Mouse (Mus musculus) forebrain, embryonic 14.5 days (tissue): ENCODE measurements around the gene Gstm5. TPM values are rescaled to one million over a fixed set of nuclear protein-coding genes. Genes with fewer than 3 reads are reported as not detected.
"Not testable (repeated sequence)": the region's sequence is repeated elsewhere in the genome, so short reads cannot be mapped to it uniquely, and the experiment has no call there.

Source experiments
- ATAC-seq: fragments of 200-750 bp; cut with Nextera tagmentation; 2 replicates; pipeline ENCODE4 v1.8.0; 2017; ENCODE audit warnings: mild to moderate bottlenecking, moderate library complexity
- DNase-seq: peaks from one replicate; pipeline ENCODE4 v3.0.0-alpha.2; 2015; ENCODE audit warnings: low spot score
- H3K27ac ChIP-seq: fragments of 300-500 bp; sonication (generic); 2 replicates; pipeline ENCODE4 v1.5.1; 2014; ENCODE audit warnings: low read depth, mild to moderate bottlenecking, control low read depth, low read length, moderate library complexity
- H3K27me3 ChIP-seq: fragments of 300-500 bp; sonication (generic); replicated peaks from 2 replicates; pipeline ENCODE4 v1.6.1; 2014; ENCODE audit warnings: low read length, control low read depth, mixed read lengths; ENCODE audit not compliant: control insufficient read depth, insufficient read depth
- H3K36me3 ChIP-seq: fragments of 300-500 bp; sonication (generic); 2 replicates; pipeline ENCODE4 v1.6.1; 2014; ENCODE audit warnings: low read length, control low read depth; ENCODE audit not compliant: control insufficient read depth, insufficient read depth
- H3K4me1 ChIP-seq: fragments of 300-500 bp; sonication (generic); 2 replicates; pipeline ENCODE4 v1.6.1; 2014; ENCODE audit warnings: antibody characterized with exemption, low read length, control low read depth; ENCODE audit not compliant: control insufficient read depth, insufficient read depth
- H3K4me2 ChIP-seq: fragments of 300-500 bp; sonication (generic); 2 replicates; pipeline ENCODE4 v1.6.1; 2014; ENCODE audit warnings: mild to moderate bottlenecking, control low read depth, low read length
- H3K4me3 ChIP-seq: fragments of 300-500 bp; sonication (generic); 2 replicates; pipeline ENCODE4 v1.5.1; 2014; ENCODE audit warnings: low read depth, low read length, control low read depth
- H3K9ac ChIP-seq: fragments of 300-500 bp; sonication (generic); 2 replicates; pipeline ENCODE4 v1.6.1; 2014; ENCODE audit warnings: mild to moderate bottlenecking, low read length, control low read depth, moderate library complexity
- H3K9me3 ChIP-seq: fragments of 300-500 bp; sonication (generic); replicated peaks from 2 replicates; pipeline ENCODE4 v1.6.1; 2016; ENCODE audit warnings: low read length, control low read depth, mixed read lengths; ENCODE audit not compliant: control insufficient read depth
- WGBS: fragments of 180-500 bp; shearing (Covaris S2); extraction: QIAGEN DNeasy Blood & Tissue Kit; methylation state at CpG from one replicate; pipeline ENCODE4 v1.1.7; 2014; 5-methylcytosine and 5-hydroxymethylcytosine counted together
- polyA plus RNA-seq: library from polyadenylated mRNA; unstranded; fragments of >200 nt; fragmentation: Nextera tagmentation; extraction: Ambion mirVana; gene quantifications from 2 replicates; pipeline ENCODE4 v1.2.1, GENCODE M21; 2014

Gene Gstm5
- polyA plus RNA-seq, 1 experiment from 2014 or later = 244 TPM

GRCm38 (mm10) chr3:107853232-107854181 is 42.1 kb upstream of the Gstm5 start:
- no peak for ATAC-seq
- no peak for DNase-seq
- Histone ChIP-seq H3K36me3 (no peaks in the 10 kb centered on the region), H3K27me3 (no peaks in the 10 kb centered on the region), H3K9ac (no peak overlapping the region), H3K4me1 (peaks cover 18% of the 10 kb centered on the region), H3K4me2 (no peak overlapping the region), H3K27ac (no peak overlapping the region), H3K4me3 (no peak overlapping the region), H3K9me3 (no peaks in the 10 kb centered on the region)
- 85% methylated on average over 17 of the region's 17 CpGs for WGBS

- DNase-seq = no peak
- 85% methylated on average over 13 of the region's 13 CpGs for WGBS
- Histone ChIP-seq H3K27me3 (no peaks in the 10 kb centered on the region), H3K36me3 (no peaks in the 10 kb centered on the region), H3K9me3 (no peaks in the 10 kb centered on the region), H3K9ac (no peak overlapping the region), H3K4me1 (peaks cover 3% of the 10 kb centered on the region; the same call in 1 of the 2 replicates), H3K27ac (no peak overlapping the region), H3K4me3 (no peak overlapping the region), H3K4me2 (no peak overlapping the region)
- ATAC-seq = no peak
Measured at GRCm38 (mm10) chr3:107855368-107855767, 40.3 kb upstream of the Gstm5 start.

GRCm38 (mm10) chr3:107857646-107858045 is 38.0 kb upstream of the Gstm5 start:
- DNase-seq = no peak
- ATAC-seq = no peak
- no peak overlapping the region for H3K4me3 ChIP-seq
- 71% methylated on average over 6 of the region's 6 CpGs for WGBS
- H3K27me3 ChIP-seq = no peaks in the 10 kb centered on the region
- H3K4me1 ChIP-seq = no peaks in the 10 kb centered on the region
- H3K36me3 ChIP-seq = no peaks in the 10 kb centered on the region
- H3K9me3 ChIP-seq = no peaks in the 10 kb centered on the region
- H3K4me2 ChIP-seq = no peak overlapping the region
- no peak overlapping the region for H3K27ac ChIP-seq
- H3K9ac ChIP-seq = no peak overlapping the region

- H3K27ac ChIP-seq, H3K4me3 ChIP-seq, H3K9me3 ChIP-seq, H3K4me2 ChIP-seq, H3K4me1 ChIP-seq, DNase-seq, H3K27me3 ChIP-seq, H3K36me3 ChIP-seq, H3K9ac ChIP-seq, ATAC-seq: not testable (repeated sequence)
- WGBS = 83% methylated on average over 5 of the region's 5 CpGs
Measured at GRCm38 (mm10) chr3:107861483-107861882, 34.1 kb upstream of the Gstm5 start.

GRCm38 (mm10) chr3:107862471-107862870 is 33.1 kb upstream of the Gstm5 start:
- WGBS = 64% methylated on average over 2 of the region's 2 CpGs
- Histone ChIP-seq H3K4me3 (no peak overlapping the region), H3K36me3 (no peaks in the 10 kb centered on the region), H3K27ac (no peak overlapping the region), H3K9me3 (no peaks in the 10 kb centered on the region), H3K9ac (no peak overlapping the region), H3K4me2 (no peak overlapping the region), H3K27me3 (no peaks in the 10 kb centered on the region), H3K4me1 (no peaks in the 10 kb centered on the region)
- DNase-seq (no peak), ATAC-seq (no peak)

GRCm38 (mm10) chr3:107863471-107863870 is 32.1 kb upstream of the Gstm5 start:
- Histone ChIP-seq H3K36me3 (no peaks in the 10 kb centered on the region), H3K4me3 (no peak overlapping the region), H3K4me2 (no peak overlapping the region), H3K4me1 (no peaks in the 10 kb centered on the region; the same call in 1 of the 2 replicates), H3K9me3 (no peaks in the 10 kb centered on the region), H3K27ac (no peak overlapping the region), H3K27me3 (no peaks in the 10 kb centered on the region), H3K9ac (no peak overlapping the region)
- ATAC-seq = no peak
- DNase-seq = no peak
- WGBS = 87% methylated on average over 5 of the region's 5 CpGs

- H3K4me3 ChIP-seq = no peak overlapping the region
- H3K4me2 ChIP-seq = no peak overlapping the region
- H3K27ac ChIP-seq = no peak overlapping the region
- DNase-seq (peak; percentile 92), ATAC-seq (peak; percentile 84)
- no peaks in the 10 kb centered on the region for H3K9me3 ChIP-seq
- peaks cover 4% of the 10 kb centered on the region; the same call in 1 of the 2 replicates for H3K4me1 ChIP-seq
- no peaks in the 10 kb centered on the region for H3K27me3 ChIP-seq
- no peaks in the 10 kb centered on the region for H3K36me3 ChIP-seq
- WGBS = 10% methylated on average over 2 of the region's 2 CpGs
- H3K9ac ChIP-seq = no peak overlapping the region
Measured at GRCm38 (mm10) chr3:107863898-107864603, 31.6 kb upstream of the Gstm5 start.

GRCm38 (mm10) chr3:107865364-107866091 is 30.1 kb upstream of the Gstm5 start:
- H3K4me3 ChIP-seq = no peak overlapping the region
- WGBS = 72% methylated on average over 10 of the region's 10 CpGs
- H3K4me1 ChIP-seq = peaks cover 8% of the 10 kb centered on the region; the same call in 1 of the 2 replicates
- ATAC-seq (no peak), DNase-seq (peak; percentile 36)
- no peaks in the 10 kb centered on the region for H3K9me3 ChIP-seq
- H3K9ac ChIP-seq = no peak overlapping the region
- H3K4me2 ChIP-seq = no peak overlapping the region
- H3K27ac ChIP-seq = no peak overlapping the region
- H3K36me3 ChIP-seq = no peaks in the 10 kb centered on the region
- H3K27me3 ChIP-seq = no peaks in the 10 kb centered on the region
